Mouse (Mus musculus) E14TG2a.4 (cell line): ENCODE data around the gene Pcsk2.

Source experiments
- H3K27me3 ChIP-seq: 2 replicates; pipeline ENCODE4 v1.6.1; 2014; ENCODE audit warnings: low read length, control low read depth; ENCODE audit not compliant: insufficient read depth
- H3K36me3 ChIP-seq: 2 replicates; pipeline ENCODE4 v1.6.1; 2014; ENCODE audit warnings: low read length, control low read depth; ENCODE audit not compliant: insufficient read depth
- H3K4me1 ChIP-seq: replicated peaks from 2 replicates; pipeline ENCODE4 v1.6.1; 2014; ENCODE audit warnings: low read depth, low read length, control low read depth
- H3K4me3 ChIP-seq: replicated peaks from 2 replicates; pipeline ENCODE4 v1.5.1; 2014; ENCODE audit warnings: mild to moderate bottlenecking, low read length
- H3K9me3 ChIP-seq: 2 replicates; pipeline ENCODE4 v1.6.1; 2014; ENCODE audit warnings: low read length, control low read depth
- CTCF ChIP-seq: conservative IDR thresholded peaks from 2 replicates; pipeline ENCODE4 v1.5.1; 2014; ENCODE audit warnings: low read length
- NANOG ChIP-seq: IDR thresholded peaks from 2 replicates; pipeline ENCODE4 v1.6.1; 2014; ENCODE audit warnings: borderline replicate concordance, low read length, mixed read lengths
- POU5F1 ChIP-seq: IDR thresholded peaks from 2 replicates; pipeline ENCODE4 v1.6.1; 2014; ENCODE audit warnings: low read length, borderline replicate concordance

Pcsk2 gene

GRCm38 (mm10) chr2:143844779-143845178 is 298.8 kb downstream of the Pcsk2 start:
- no peaks in the 10 kb centered on the region for H3K4me1 ChIP-seq
- no peaks in the 10 kb centered on the region for H3K9me3 ChIP-seq
- TF ChIP-seq POU5F1 (no peak), CTCF (no peak), NANOG (no peak)

DNA sequence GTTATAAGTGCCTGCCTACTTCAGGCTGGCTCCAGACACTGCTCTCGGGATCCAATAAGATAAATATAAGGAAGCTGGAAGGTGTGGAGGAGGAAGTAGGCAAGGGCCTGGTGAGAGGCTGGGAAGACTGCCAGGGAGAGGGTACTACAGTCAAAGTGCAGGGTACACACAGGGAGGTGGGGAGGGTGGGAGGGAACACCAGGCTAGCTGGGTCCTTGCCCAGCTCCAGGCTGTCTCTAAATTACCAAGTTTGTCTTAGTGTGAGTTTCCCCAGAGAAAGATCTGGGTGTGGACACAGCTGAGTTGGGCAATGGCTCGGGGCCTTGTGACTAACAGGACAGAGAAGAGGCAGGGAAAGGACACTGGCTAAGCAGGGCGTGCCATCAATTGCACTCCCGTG is 300.8 kb downstream of the Pcsk2 start:
- no peaks in the 10 kb centered on the region for H3K4me1 ChIP-seq
- no peak for TF ChIP-seq POU5F1
- H3K36me3 ChIP-seq: no peaks in the 10 kb centered on the region
- H3K4me3 ChIP-seq: no peak overlapping the region
- 0 out of 2 replicates have a peak, but pooled peaks cover 2% of the 10 kb centered on the region for H3K27me3 ChIP-seq
- no peaks in the 10 kb centered on the region for H3K9me3 ChIP-seq

More at GRCm38 (mm10) chr2:143844779-143845178, 298.8 kb downstream of the Pcsk2 start:
- no peak overlapping the region for H3K4me3 ChIP-seq
- H3K36me3 ChIP-seq: no peaks in the 10 kb centered on the region
- H3K27me3 ChIP-seq: no peaks in the 10 kb centered on the region

DNA sequence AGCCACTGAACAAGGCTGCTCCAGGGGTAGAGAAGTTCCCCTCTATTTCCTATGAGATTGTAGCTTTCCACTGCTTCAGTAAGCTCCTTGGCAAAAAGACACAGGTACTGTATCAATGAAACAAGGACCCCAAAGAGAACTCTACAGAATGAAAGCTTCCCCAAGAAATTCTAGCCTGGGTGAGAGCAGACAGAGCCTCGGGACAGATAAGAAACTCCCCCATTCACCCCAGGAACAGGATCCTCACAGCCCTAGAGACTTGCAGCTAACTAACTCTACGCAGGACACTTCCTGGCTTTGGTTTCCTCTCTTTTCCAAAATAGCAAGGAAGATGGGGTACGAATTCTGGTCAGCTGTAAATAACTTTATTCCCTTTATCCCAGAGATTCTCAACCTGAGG is 301.3 kb downstream of the Pcsk2 start:
- 0 out of 2 replicates have a peak, but pooled peaks cover 2% of the 10 kb centered on the region for H3K27me3 ChIP-seq
- H3K9me3 ChIP-seq: no peaks in the 10 kb centered on the region
- no peaks in the 10 kb centered on the region for H3K4me1 ChIP-seq
- TF ChIP-seq CTCF (no peak), NANOG (no peak)
- no peak overlapping the region for H3K4me3 ChIP-seq
- no peaks in the 10 kb centered on the region for H3K36me3 ChIP-seq

DNA sequence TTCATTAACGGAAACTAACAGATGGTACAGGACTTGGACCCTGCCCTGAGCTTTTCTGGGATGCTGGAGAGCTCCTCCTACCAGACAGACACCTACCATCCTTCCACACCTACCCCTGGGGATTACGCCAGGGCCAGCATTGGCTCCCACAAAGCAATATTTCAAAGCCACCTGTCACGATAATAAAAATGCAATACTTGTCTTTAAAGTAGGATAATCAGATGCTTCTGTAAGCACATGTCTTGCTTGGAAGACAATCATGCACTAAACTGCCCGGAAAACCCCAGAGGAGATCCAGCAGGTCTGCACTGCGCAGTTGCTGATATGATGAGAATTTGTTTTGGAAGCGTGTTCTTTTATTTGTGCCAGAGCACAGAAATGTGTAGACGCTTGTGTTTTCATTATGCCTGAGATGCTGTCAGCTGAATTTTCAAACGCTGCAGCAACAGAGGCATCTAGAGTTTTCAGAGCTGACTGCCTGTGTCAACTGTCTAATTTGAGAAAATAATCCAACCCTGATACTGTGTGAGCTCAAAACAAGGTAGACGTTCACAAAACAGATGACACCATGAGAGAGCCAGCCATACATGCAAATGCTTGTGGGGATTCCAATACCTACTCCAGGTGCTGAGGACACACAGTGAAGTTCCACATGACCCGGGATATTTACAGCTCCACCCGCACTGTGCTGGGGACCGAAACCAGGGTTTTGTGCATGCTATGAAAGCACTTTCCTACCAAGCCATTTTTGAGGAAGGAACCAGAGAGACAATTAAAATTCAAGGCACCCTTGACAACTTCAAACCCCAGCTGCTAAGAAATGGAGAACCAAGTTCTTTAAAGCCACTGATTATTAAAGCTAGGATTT is 305.6 kb downstream of the Pcsk2 start:
- TF ChIP-seq CTCF (no peak), POU5F1 (no peak), NANOG (no peak)
- Histone ChIP-seq H3K36me3 (no peaks in the 10 kb centered on the region), H3K27me3 (peaks cover 7% of the 10 kb centered on the region), H3K4me1 (no peaks in the 10 kb centered on the region), H3K9me3 (no peaks in the 10 kb centered on the region), H3K4me3 (no peak overlapping the region)

- Histone ChIP-seq H3K9me3 (no peaks in the 10 kb centered on the region), H3K36me3 (no peaks in the 10 kb centered on the region), H3K4me3 (no peak overlapping the region), H3K27me3 (peaks cover 7% of the 10 kb centered on the region), H3K4me1 (no peaks in the 10 kb centered on the region)
- TF ChIP-seq NANOG (no peak), CTCF (no peak), POU5F1 (no peak)
Measured at GRCm38 (mm10) chr2:143852295-143853275, 306.6 kb downstream of the Pcsk2 start.

- Histone ChIP-seq H3K4me1 (no peaks in the 10 kb centered on the region), H3K27me3 (peaks cover 7% of the 10 kb centered on the region), H3K36me3 (no peaks in the 10 kb centered on the region), H3K9me3 (no peaks in the 10 kb centered on the region), H3K4me3 (no peak overlapping the region)
- TF ChIP-seq CTCF (no peak), POU5F1 (no peak), NANOG (no peak)
Measured at GRCm38 (mm10) chr2:143853447-143853846, 307.5 kb downstream of the Pcsk2 start.

DNA sequence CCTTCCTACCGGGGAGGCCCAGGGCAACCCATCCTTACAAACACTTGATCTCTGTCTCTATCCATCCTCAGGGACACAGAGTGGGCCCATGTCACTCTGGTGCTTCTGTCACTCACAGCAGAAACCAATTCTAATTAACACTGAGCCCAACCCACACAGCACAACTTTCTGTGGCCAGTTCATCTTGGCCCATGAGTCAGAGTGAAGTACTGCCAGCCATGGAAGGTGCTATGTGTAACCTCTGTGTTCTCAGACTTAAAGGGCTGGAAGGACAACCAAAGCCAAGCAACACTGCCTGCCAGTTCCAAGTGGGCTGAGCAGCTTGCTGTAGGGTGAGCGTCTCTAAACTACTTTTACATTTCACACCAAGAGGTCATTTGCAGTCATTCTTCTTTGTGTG is 313.2 kb downstream of the Pcsk2 start:
- H3K36me3 ChIP-seq: no peaks in the 10 kb centered on the region
- no peaks in the 10 kb centered on the region for H3K4me1 ChIP-seq
- no peaks in the 10 kb centered on the region for H3K9me3 ChIP-seq
- TF ChIP-seq NANOG: no peak
- no peak for TF ChIP-seq POU5F1
- no peak for TF ChIP-seq CTCF
- H3K27me3 ChIP-seq: peaks cover 19% of the 10 kb centered on the region
- H3K4me3 ChIP-seq: no peak overlapping the region

- Histone ChIP-seq H3K27me3 (peaks cover 25% of the 10 kb centered on the region), H3K9me3 (no peaks in the 10 kb centered on the region), H3K4me1 (no peaks in the 10 kb centered on the region; the same call in 1 of the 2 replicates), H3K4me3 (peak within 1 kb of the TSS; percentile 77), H3K36me3 (no peaks in the 10 kb centered on the region)
- TF ChIP-seq NANOG (no peak), POU5F1 (no peak), CTCF (no peak)
Measured at GRCm38 (mm10) chr2:143862484-143863231, 316.7 kb downstream of the Pcsk2 start, which contains the start of gene Bfsp1. TSS of gene Bfsp1 (minus strand) at chr2:143863173.
